Mouse (Mus musculus): ENCODE measurements around the gene Uxs1. TPM values are rescaled to one million over a fixed set of nuclear protein-coding genes. Genes with fewer than 3 reads are reported as not detected.

The Uxs1 gene
- polyA plus RNA-seq, 1 experiment from 2014 or later, result 20.1 TPM

DNA sequence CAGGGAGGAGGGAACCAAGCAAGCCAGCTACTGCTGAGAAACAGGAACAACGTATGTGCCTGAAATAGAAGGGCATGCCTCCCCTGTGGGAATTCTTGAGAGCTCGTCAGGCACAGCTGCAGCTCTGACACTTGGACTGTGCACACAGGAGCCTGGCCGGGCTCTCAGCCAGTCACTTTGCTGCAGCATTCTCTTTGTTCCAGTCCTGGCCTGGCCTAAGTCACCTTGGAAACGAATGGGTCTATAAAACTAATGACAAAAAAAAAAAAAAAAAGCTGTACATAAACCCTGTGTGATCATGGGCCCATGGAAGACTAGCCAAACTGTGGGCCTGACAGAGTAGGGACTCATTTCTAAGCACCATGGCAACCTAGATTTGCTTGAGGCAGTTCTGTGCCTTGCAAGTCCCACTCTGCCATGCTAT, 129.0 kb downstream of the Uxs1 start:
- H3K9me3 ChIP-seq, result no peaks in the 10 kb centered on the region
- peak overlapping the region; percentile 61 for H3K27ac ChIP-seq
- no peak overlapping the region for H3K9ac ChIP-seq
- ATAC-seq (ENCODE audit: low FRiP score), result peak; percentile 94
- no peak overlapping the region for H3K4me3 ChIP-seq
- no peaks in the 10 kb centered on the region for H3K27me3 ChIP-seq
- 5% methylated on average over 4 of the region's 4 CpGs for WGBS
- peaks cover 24% of the 10 kb centered on the region for H3K4me1 ChIP-seq (replicated peaks)
- H3K4me2 ChIP-seq, result no peak overlapping the region
- H3K36me3 ChIP-seq, result no peaks in the 10 kb centered on the region

Other genes starting within 250 kb of the Uxs1 start
- gene 1500015O10Rik, start 97.2 kb downstream of the Uxs1 start, polyA plus RNA-seq (2015; fragmentation: Nextera tagmentation; extraction: Ambion mirVana), result 25.1 and 36.5 TPM in 2 replicates
- gene Tpp2, start 105.8 kb upstream of the Uxs1 start, polyA plus RNA-seq (2015; fragmentation: Nextera tagmentation; extraction: Ambion mirVana), result 66.2 and 66.4 TPM in 2 replicates
- 1.3 and 1.4 TPM in 2 replicates for gene Mettl21c, start 192.2 kb upstream of the Uxs1 start, polyA plus RNA-seq (2015; fragmentation: Nextera tagmentation; extraction: Ambion mirVana)
- 0.06 and 0.09 TPM in 2 replicates for gene Gm8251, start 234.1 kb upstream of the Uxs1 start, polyA plus RNA-seq (2015; fragmentation: Nextera tagmentation; extraction: Ambion mirVana)

Data from hindbrain, embryonic 13.5 days (tissue).